Mouse (Mus musculus) liver, adult 2 months (tissue): ENCODE data around the gene Ccni.

ENCODE experiments used
- CTCF ChIP-seq: fragments of 200-500 bp; IDR thresholded peaks from 2 replicates; pipeline ENCODE4 v1.5.1; 2011; ENCODE audit warnings: low read depth, low read length, control low read depth
- POLR2A ChIP-seq: fragments of 200-500 bp; IDR thresholded peaks from 2 replicates; pipeline ENCODE4 v1.6.1; 2011; ENCODE audit warnings: low read length, control low read depth; ENCODE audit not compliant: insufficient read depth; ENCODE audit errors: extremely low read depth

DNA sequence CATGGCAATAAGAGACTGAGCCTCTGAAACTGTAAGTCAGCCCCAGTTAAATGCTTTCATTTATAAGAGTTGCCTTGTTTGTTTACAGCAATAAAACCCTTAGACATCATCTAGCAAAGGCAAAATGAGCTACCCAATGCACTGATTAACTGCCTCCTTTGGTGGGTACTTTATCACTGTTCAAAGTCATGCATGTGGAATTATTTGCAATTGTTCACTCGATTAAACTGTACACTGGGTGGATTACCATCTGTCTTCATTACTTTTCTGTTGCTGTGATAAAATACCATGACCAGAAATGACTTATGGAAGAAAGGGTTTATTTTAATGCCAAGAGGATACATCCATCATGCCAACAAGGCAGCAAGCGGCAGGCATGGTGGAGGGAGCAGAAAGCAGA, 39.0 kb upstream of the Ccni start:
- TF ChIP-seq CTCF: no peak
- TF ChIP-seq POLR2A: no peak
